Comparison of ENCODE assay signal across 8 mouse cellular contexts in the genomic region with DNA sequence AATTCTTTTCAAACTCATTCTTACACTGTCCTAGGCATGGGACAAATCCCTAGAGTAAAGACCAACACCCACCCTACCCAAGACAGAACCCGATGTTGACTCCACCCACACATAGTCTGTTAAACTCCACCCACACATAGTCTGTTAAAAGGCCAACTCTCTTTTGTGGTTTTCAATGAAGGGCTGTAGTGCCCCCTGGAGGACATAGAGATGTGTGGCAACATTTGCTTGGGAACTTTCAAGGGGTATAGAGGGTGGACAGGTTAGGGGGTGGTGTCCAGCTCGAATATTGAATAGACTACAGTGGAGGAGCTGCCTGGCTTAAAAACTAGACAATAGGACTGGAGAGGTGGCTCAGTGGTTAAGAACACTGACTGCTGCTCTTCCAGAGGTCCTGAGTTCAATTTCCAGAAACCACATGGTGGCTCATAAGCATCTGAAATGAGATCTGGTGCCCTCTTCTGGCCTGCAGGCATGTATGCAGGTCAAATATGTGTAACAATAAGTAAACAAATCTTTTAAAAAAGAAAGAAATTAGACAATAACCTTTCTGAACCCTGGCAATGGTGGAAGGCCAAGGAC. TPM values are rescaled to one million over a fixed set of nuclear protein-coding genes. Genes with fewer than 3 reads are reported as not detected.
DNase-seq lines count a peak whose midpoint lies in the region; ATAC-seq and TF ChIP-seq lines count a peak whose summit lies in the region.
"Had no signal": no experiment of that assay in that cellular context is flagged by ENCODE, and none has a peak within 500 bp of the region (broad histone marks: within the 10 kb centered on the region; RNA-seq: fewer than 3 reads in every experiment).

No protein-coding gene starts in this region.

- peak; percentile 27 for DNase-seq in liver, adult 2 months (ENCODE audit: extremely low read depth, low read depth, low spot score)
- peak; percentile 52 for DNase-seq in MEL-GATA-1-ER (ENCODE audit: extremely low read depth, low read depth)
- peak; percentile 27 for DNase-seq in mesoderm, embryonic 11.5 days (ENCODE audit: low read depth, low spot score)

- no peak for TF ChIP-seq CTCF in liver, adult 2 months (IDR thresholded peaks at IDR 0.05; ENCODE audit: low read depth, low read length)
- TF ChIP-seq CTCF in cortical plate, adult 2 months (IDR thresholded peaks at IDR 0.05; ENCODE audit: extremely low read depth, insufficient read depth, low read length), result peak; percentile 43

- no peak overlapping the region for H3K4me2 ChIP-seq in liver, embryonic 12.5 days
- H3K4me2 ChIP-seq in forebrain, embryonic 16.5 days (ENCODE audit: low read length), result no peak overlapping the region
- H3K4me2 ChIP-seq: limb, embryonic 15.5 days had no signal

- H3K79me2 ChIP-seq in liver, adult 2 months (ENCODE audit: control insufficient read depth, insufficient read depth, low read length), result no peaks in the 10 kb centered on the region

- TF ChIP-seq POLR2A in liver, adult 2 months (IDR thresholded peaks at IDR 0.05; ENCODE audit: extremely low read depth, insufficient read depth, low read length), result no peak
- no peak for TF ChIP-seq POLR2A in cortical plate, adult 2 months (IDR thresholded peaks at IDR 0.05; ENCODE audit: extremely low read depth, insufficient read depth, low read length)

- no peak overlapping the region for H3K4me3 ChIP-seq in liver, adult 2 months (ENCODE audit: insufficient read depth, low read depth, low read length)
- H3K4me3 ChIP-seq in liver, embryonic 12.5 days, result no peak overlapping the region
- H3K4me3 ChIP-seq in cortical plate, adult 2 months (ENCODE audit: insufficient read depth, low read length), result no peak overlapping the region
- H3K4me3 ChIP-seq in forebrain, embryonic 16.5 days (replicated peaks; ENCODE audit: low read length), result no peak overlapping the region
- H3K4me3 ChIP-seq: limb, embryonic 15.5 days had no signal

- H3K36me3 ChIP-seq in liver, adult 2 months (ENCODE audit: control insufficient read depth, insufficient read depth, low read length), result no peaks in the 10 kb centered on the region
- no peaks in the 10 kb centered on the region for H3K36me3 ChIP-seq in liver, embryonic 12.5 days
- H3K36me3 ChIP-seq in forebrain, embryonic 16.5 days (ENCODE audit: control insufficient read depth, insufficient read depth), result no peaks in the 10 kb centered on the region
- H3K36me3 ChIP-seq: limb, embryonic 15.5 days had no signal

- no peaks in the 10 kb centered on the region for H3K4me1 ChIP-seq in liver, adult 2 months (ENCODE audit: control insufficient read depth, insufficient read depth, low read length)
- H3K4me1 ChIP-seq in liver, embryonic 12.5 days, result no peaks in the 10 kb centered on the region
- H3K4me1 ChIP-seq in cortical plate, adult 2 months (ENCODE audit: control insufficient read depth, insufficient read depth, low read length), result no peaks in the 10 kb centered on the region
- H3K4me1 ChIP-seq in forebrain, embryonic 16.5 days (replicated peaks; ENCODE audit: control insufficient read depth, insufficient read depth, low read length), result no peaks in the 10 kb centered on the region
- H3K4me1 ChIP-seq: limb, embryonic 15.5 days had no signal

- H3K27ac ChIP-seq in liver, adult 2 months (replicated peaks; ENCODE audit: insufficient read depth, low read depth, low read length), result no peak overlapping the region
- H3K27ac ChIP-seq in liver, embryonic 12.5 days, result no peak overlapping the region
- no peak overlapping the region for H3K27ac ChIP-seq in cortical plate, adult 2 months (ENCODE audit: insufficient read depth, low read length)
- H3K27ac ChIP-seq in forebrain, embryonic 16.5 days (ENCODE audit: low read length), result no peak overlapping the region
- H3K27ac ChIP-seq: limb, embryonic 15.5 days had no signal

- 56% methylated on average over 2 of the region's 2 CpGs for WGBS in liver, adult 2 months
- WGBS in liver, embryonic 12.5 days (ENCODE audit: insufficient replicate concordance), result 43% methylated on average over 2 of the region's 2 CpGs
- WGBS in forebrain, embryonic 16.5 days, result 83% methylated on average over 2 of the region's 2 CpGs

- H3K27me3 ChIP-seq in liver, adult 2 months (ENCODE audit: control insufficient read depth, insufficient read depth, low read length), result no peaks in the 10 kb centered on the region
- no peaks in the 10 kb centered on the region for H3K27me3 ChIP-seq in liver, embryonic 12.5 days (replicated peaks)
- H3K27me3 ChIP-seq in forebrain, embryonic 16.5 days (replicated peaks; ENCODE audit: control insufficient read depth, insufficient read depth, low read length), result no peaks in the 10 kb centered on the region
- H3K27me3 ChIP-seq: limb, embryonic 15.5 days had no signal

- ATAC-seq in liver, embryonic 12.5 days, result no peak
- ATAC-seq in forebrain, embryonic 16.5 days, result no peak
- no peak for ATAC-seq in monocyte, adult 5-6 weeks (replicated peaks; ENCODE audit: insufficient number of reproducible peaks, low FRiP score, low TSS enrichment, poor library complexity, severe bottlenecking)

- H3K9ac ChIP-seq in liver, adult 2 months (ENCODE audit: low read depth, low read length), result no peak overlapping the region
- no peak overlapping the region for H3K9ac ChIP-seq in liver, embryonic 12.5 days
- no peak overlapping the region for H3K9ac ChIP-seq in forebrain, embryonic 16.5 days (replicated peaks; ENCODE audit: low read depth, low read length)
- H3K9ac ChIP-seq: limb, embryonic 15.5 days had no signal

- no peaks in the 10 kb centered on the region for H3K9me3 ChIP-seq in liver, embryonic 12.5 days (replicated peaks)
- no peaks in the 10 kb centered on the region for H3K9me3 ChIP-seq in forebrain, embryonic 16.5 days (ENCODE audit: control insufficient read depth, low read length)
- H3K9me3 ChIP-seq: limb, embryonic 15.5 days had no signal

RNA-seq across cellular contexts. Expression of a gene that starts 48.4 kb away (rescaled TPM):
- total RNA-seq in liver, adult 2 months (2014; rRNA removed), result 9.3 and 10.9 TPM in 2 replicates
- 4.2 and 5.2 TPM in 2 replicates for polyA plus RNA-seq in liver, adult 2 months (2012; rRNA removed)
- 83.5 and 87.1 TPM in 2 replicates for polyA plus RNA-seq in liver, embryonic 12.5 days (2016; fragmentation: Nextera tagmentation; extraction: Ambion mirVana)
- polyA plus RNA-seq in cortical plate, adult 2 months (2012; rRNA removed), result 19.6 and 21.6 TPM in 2 replicates
- polyA plus RNA-seq in forebrain, embryonic 16.5 days (2015; fragmentation: Nextera tagmentation; extraction: Ambion mirVana), result 28.6 and 30.8 TPM in 2 replicates
- 4.8 to 15.3 TPM (median 11.9 TPM) in 3 replicates for total RNA-seq in monocyte, adult 5-6 weeks (2017)

RNA-seq across cellular contexts. Expression of a gene that starts 48.7 kb away (rescaled TPM):
- 0.74 and 1.3 TPM in 2 replicates for total RNA-seq in liver, adult 2 months (2014; rRNA removed)
- polyA plus RNA-seq in liver, adult 2 months (2012; rRNA removed), result 0.44 and 0.72 TPM in 2 replicates
- 37.3 and 41.1 TPM in 2 replicates for polyA plus RNA-seq in liver, embryonic 12.5 days (2016; fragmentation: Nextera tagmentation; extraction: Ambion mirVana)
- 1.5 and 2.4 TPM in 2 replicates for polyA plus RNA-seq in cortical plate, adult 2 months (2012; rRNA removed)
- 13.5 and 15.2 TPM in 2 replicates for polyA plus RNA-seq in forebrain, embryonic 16.5 days (2015; fragmentation: Nextera tagmentation; extraction: Ambion mirVana)
- total RNA-seq in monocyte, adult 5-6 weeks (2017), result 0.58 to 1.9 TPM (median 1.1 TPM) in 3 replicates
